Mouse (Mus musculus): Measurements from ENCODE around the gene Atp6v1a. TPM values are rescaled to one million over a fixed set of nuclear protein-coding genes. Genes with fewer than 3 reads are reported as not detected.

Atp6v1a gene
- polyA plus RNA-seq (2011; ENCODE audit: insufficient read depth, insufficient read length, low read depth, missing spikeins): 81.2 and 87.7 TPM in 2 replicates

- Histone ChIP-seq H3K4me3 (ENCODE audit: low read depth, low read length) (peak within 1 kb of the TSS; percentile 99), H3K9ac (ENCODE audit: low read depth, poor library complexity, severe bottlenecking) (peak within 1 kb of the TSS; percentile 98), H3K4me1 (ENCODE audit: control insufficient read depth, insufficient read depth, low read length) (no peaks in the 10 kb centered on the region), H3K9me3 (replicated peaks; ENCODE audit: control insufficient read depth, insufficient read depth, low read length, poor library complexity, severe bottlenecking) (no peaks in the 10 kb centered on the region), H3K27me3 (ENCODE audit: control insufficient read depth, insufficient read depth, low read length, poor library complexity, severe bottlenecking) (no peaks in the 10 kb centered on the region), H3K27ac (ENCODE audit: insufficient read depth, low read length) (peak within 1 kb of the TSS; percentile 94), H3K36me3 (ENCODE audit: control insufficient read depth, insufficient read depth, low read length, poor library complexity, severe bottlenecking) (0 out of 2 replicates have a peak, but pooled peaks cover 3% of the 10 kb centered on the region)
- 0 out of 2 replicates have a peak, but pooled peaks have one; percentile 47 for TF ChIP-seq EP300 (IDR thresholded peaks at IDR 0.05; ENCODE audit: insufficient read depth, low read depth, low read length)
- TF ChIP-seq CTCF (IDR thresholded peaks at IDR 0.05; ENCODE audit: low read depth, low read length): no peak
These were observed at the start of gene Atp6v1a, which contains the start of gene Naa50 for GRCm38 (mm10) chr16:44139536-44140185. Atp6v1a (minus strand) TSS chr16:44139705. Naa50 (plus strand) TSS chr16:44139830.

DNA sequence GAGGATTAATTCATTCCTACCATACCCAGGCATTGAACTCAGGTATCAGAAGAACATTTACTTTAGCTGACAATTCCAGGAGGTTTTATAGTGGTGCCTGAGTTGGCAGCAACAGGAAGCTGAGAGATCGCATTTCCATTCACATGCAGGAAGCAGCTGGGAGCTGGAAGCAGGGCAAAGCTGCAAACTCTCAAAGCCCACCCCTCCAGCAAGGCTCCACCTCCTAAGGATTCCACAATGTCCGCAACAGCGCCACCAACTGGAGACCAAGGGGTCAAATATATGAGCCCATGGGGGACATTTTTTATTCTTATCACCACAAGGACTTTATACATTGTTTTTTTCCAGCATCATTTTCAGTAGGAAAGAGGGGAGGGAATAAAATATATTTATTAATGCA, 49.3 kb upstream of the Atp6v1a start:
- no peak overlapping the region for H3K9ac ChIP-seq (ENCODE audit: low read depth, poor library complexity, severe bottlenecking)
- TF ChIP-seq EP300 (IDR thresholded peaks at IDR 0.05; ENCODE audit: insufficient read depth, low read depth, low read length): no peak
- peak; percentile 7 for TF ChIP-seq CTCF (IDR thresholded peaks at IDR 0.05; ENCODE audit: low read depth, low read length)
- no peak for TF ChIP-seq POLR2A (IDR thresholded peaks at IDR 0.05; ENCODE audit: insufficient read depth, low read length)
- H3K36me3 ChIP-seq (ENCODE audit: control insufficient read depth, insufficient read depth, low read length, poor library complexity, severe bottlenecking): no peaks in the 10 kb centered on the region
- H3K9me3 ChIP-seq (replicated peaks; ENCODE audit: control insufficient read depth, insufficient read depth, low read length, poor library complexity, severe bottlenecking): no peaks in the 10 kb centered on the region
- H3K27ac ChIP-seq (ENCODE audit: insufficient read depth, low read length): no peak overlapping the region
- no peaks in the 10 kb centered on the region for H3K27me3 ChIP-seq (ENCODE audit: control insufficient read depth, insufficient read depth, low read length, poor library complexity, severe bottlenecking)
- H3K4me3 ChIP-seq (ENCODE audit: low read depth, low read length): no peak overlapping the region
- H3K4me1 ChIP-seq (ENCODE audit: control insufficient read depth, insufficient read depth, low read length): no peaks in the 10 kb centered on the region

DNA sequence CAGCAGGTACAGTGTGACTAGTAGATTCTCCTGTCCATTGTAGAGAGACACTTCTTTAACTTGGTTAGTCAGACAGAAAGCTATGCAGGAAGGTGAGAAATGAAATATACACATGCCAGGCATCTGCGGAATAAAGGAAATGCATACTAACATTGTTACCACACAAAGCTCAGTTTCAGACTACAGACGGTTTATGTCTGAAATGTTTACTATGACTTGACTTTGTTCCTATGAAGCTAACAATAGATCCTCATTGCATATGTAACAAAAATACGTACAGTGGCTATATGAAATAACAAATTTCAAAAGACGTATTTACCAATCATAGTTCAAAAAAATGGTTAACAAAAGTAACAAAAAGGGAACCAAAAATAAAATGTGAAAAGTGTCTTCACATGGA, 47.7 kb upstream of the Atp6v1a start:
- Histone ChIP-seq H3K4me1 (ENCODE audit: control insufficient read depth, insufficient read depth, low read length) (no peaks in the 10 kb centered on the region), H3K4me3 (ENCODE audit: low read depth, low read length) (no peak overlapping the region), H3K9ac (ENCODE audit: low read depth, poor library complexity, severe bottlenecking) (no peak overlapping the region), H3K36me3 (ENCODE audit: control insufficient read depth, insufficient read depth, low read length, poor library complexity, severe bottlenecking) (no peaks in the 10 kb centered on the region), H3K9me3 (replicated peaks; ENCODE audit: control insufficient read depth, insufficient read depth, low read length, poor library complexity, severe bottlenecking) (no peaks in the 10 kb centered on the region), H3K27ac (ENCODE audit: insufficient read depth, low read length) (no peak overlapping the region), H3K27me3 (ENCODE audit: control insufficient read depth, insufficient read depth, low read length, poor library complexity, severe bottlenecking) (no peaks in the 10 kb centered on the region)
- TF ChIP-seq EP300 (IDR thresholded peaks at IDR 0.05; ENCODE audit: insufficient read depth, low read depth, low read length): no peak
- no peak for TF ChIP-seq CTCF (IDR thresholded peaks at IDR 0.05; ENCODE audit: low read depth, low read length)
- TF ChIP-seq POLR2A (IDR thresholded peaks at IDR 0.05; ENCODE audit: insufficient read depth, low read length): no peak

DNA sequence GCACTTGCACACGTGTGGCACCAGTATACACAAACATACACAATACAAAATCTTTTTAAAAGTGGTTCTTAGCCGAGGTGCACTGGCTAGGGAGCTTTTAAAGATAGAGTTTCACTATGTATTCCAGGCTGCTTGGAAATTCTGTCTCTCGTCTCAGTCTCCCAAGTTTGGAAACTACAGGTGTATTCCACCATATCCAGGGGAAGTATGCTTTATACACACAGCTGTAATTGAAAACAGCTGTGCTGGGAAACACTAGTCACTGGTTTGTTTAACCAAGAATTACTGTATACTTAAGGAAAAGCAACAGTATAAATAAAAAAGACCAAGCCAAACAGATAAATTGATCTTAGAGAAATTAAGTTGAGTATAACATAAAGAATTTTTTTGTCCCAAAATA, 45.3 kb upstream of the Atp6v1a start:
- Histone ChIP-seq H3K27me3 (ENCODE audit: control insufficient read depth, insufficient read depth, low read length, poor library complexity, severe bottlenecking) (no peaks in the 10 kb centered on the region), H3K4me1 (ENCODE audit: control insufficient read depth, insufficient read depth, low read length) (no peaks in the 10 kb centered on the region), H3K36me3 (ENCODE audit: control insufficient read depth, insufficient read depth, low read length, poor library complexity, severe bottlenecking) (no peaks in the 10 kb centered on the region), H3K27ac (ENCODE audit: insufficient read depth, low read length) (no peak overlapping the region), H3K9ac (ENCODE audit: low read depth, poor library complexity, severe bottlenecking) (no peak overlapping the region), H3K9me3 (replicated peaks; ENCODE audit: control insufficient read depth, insufficient read depth, low read length, poor library complexity, severe bottlenecking) (no peaks in the 10 kb centered on the region), H3K4me3 (ENCODE audit: low read depth, low read length) (no peak overlapping the region)
- no peak for TF ChIP-seq POLR2A (IDR thresholded peaks at IDR 0.05; ENCODE audit: insufficient read depth, low read length)
- no peak for TF ChIP-seq EP300 (IDR thresholded peaks at IDR 0.05; ENCODE audit: insufficient read depth, low read depth, low read length)
- TF ChIP-seq CTCF (IDR thresholded peaks at IDR 0.05; ENCODE audit: low read depth, low read length): no peak

- no peak for TF ChIP-seq CTCF (IDR thresholded peaks at IDR 0.05; ENCODE audit: low read depth, low read length)
- no peak for TF ChIP-seq POLR2A (IDR thresholded peaks at IDR 0.05; ENCODE audit: insufficient read depth, low read length)
- no peaks in the 10 kb centered on the region for H3K9me3 ChIP-seq (replicated peaks; ENCODE audit: control insufficient read depth, insufficient read depth, low read length, poor library complexity, severe bottlenecking)
- H3K36me3 ChIP-seq (ENCODE audit: control insufficient read depth, insufficient read depth, low read length, poor library complexity, severe bottlenecking): no peaks in the 10 kb centered on the region
- H3K27ac ChIP-seq (ENCODE audit: insufficient read depth, low read length): no peak overlapping the region
- no peaks in the 10 kb centered on the region for H3K27me3 ChIP-seq (ENCODE audit: control insufficient read depth, insufficient read depth, low read length, poor library complexity, severe bottlenecking)
- H3K9ac ChIP-seq (ENCODE audit: low read depth, poor library complexity, severe bottlenecking): no peak overlapping the region
- H3K4me1 ChIP-seq (ENCODE audit: control insufficient read depth, insufficient read depth, low read length): no peaks in the 10 kb centered on the region
- H3K4me3 ChIP-seq (ENCODE audit: low read depth, low read length): no peak overlapping the region
These were observed 43.1 kb upstream of the Atp6v1a start for GRCm38 (mm10) chr16:44182597-44182996.

GRCm38 (mm10) chr16:44178555-44178954, 39.0 kb upstream of the Atp6v1a start:
- Histone ChIP-seq H3K4me3 (ENCODE audit: low read depth, low read length) (no peak overlapping the region), H3K9me3 (replicated peaks; ENCODE audit: control insufficient read depth, insufficient read depth, low read length, poor library complexity, severe bottlenecking) (no peaks in the 10 kb centered on the region), H3K36me3 (ENCODE audit: control insufficient read depth, insufficient read depth, low read length, poor library complexity, severe bottlenecking) (no peaks in the 10 kb centered on the region), H3K27me3 (ENCODE audit: control insufficient read depth, insufficient read depth, low read length, poor library complexity, severe bottlenecking) (no peaks in the 10 kb centered on the region), H3K4me1 (ENCODE audit: control insufficient read depth, insufficient read depth, low read length) (no peaks in the 10 kb centered on the region), H3K9ac (ENCODE audit: low read depth, poor library complexity, severe bottlenecking) (no peak overlapping the region), H3K27ac (ENCODE audit: insufficient read depth, low read length) (no peak overlapping the region)
- TF ChIP-seq EP300 (IDR thresholded peaks at IDR 0.05; ENCODE audit: insufficient read depth, low read depth, low read length) (no peak), POLR2A (IDR thresholded peaks at IDR 0.05; ENCODE audit: insufficient read depth, low read length) (no peak), CTCF (IDR thresholded peaks at IDR 0.05; ENCODE audit: low read depth, low read length) (no peak)

All from ES-Bruce4 (cell line).